Mouse (Mus musculus) kidney, postnatal 14 days (tissue): ENCODE measurements at regions not wholly inside any gene's neighbourhood (a gene's known extent, or its start where the extent isn't known, plus 50 kb on each side); places are given as distances from the start of the nearest gene placed in this dataset.

ENCODE experiments used
- DNase-seq: peaks from one replicate; pipeline ENCODE4 v3.0.0; 2022; ENCODE audit warnings: mixed read lengths

GRCm38 (mm10) chr8:81286280-81287034, 55.9 kb upstream of the Inpp4b start:
- no peak for DNase-seq

- no peak for DNase-seq
These were observed 82.3 kb upstream of the Inpp4b start for GRCm38 (mm10) chr8:81260089-81260488.

GRCm38 (mm10) chr8:81223872-81224271, 118.5 kb upstream of the Inpp4b start:
- no peak for DNase-seq

GRCm38 (mm10) chr8:81187061-81187790, 155.1 kb upstream of the Inpp4b start:
- DNase-seq, result peak; percentile 44

- no peak for DNase-seq
These were observed 160.8 kb upstream of the Usp38 start for GRCm38 (mm10) chr8:81175537-81175936.

- no peak for DNase-seq
These were observed 132.5 kb upstream of the Usp38 start for GRCm38 (mm10) chr8:81147239-81147638.

- no peak for DNase-seq
These were observed 92.2 kb upstream of the Usp38 start for GRCm38 (mm10) chr8:81106763-81107509.

- DNase-seq, result no peak
These were observed 84.2 kb upstream of the Usp38 start for GRCm38 (mm10) chr8:81098963-81099362.

GRCm38 (mm10) chr8:81097076-81097819, 82.5 kb upstream of the Usp38 start:
- no peak for DNase-seq

GRCm38 (mm10) chr8:81095237-81095636, 80.5 kb upstream of the Usp38 start:
- no peak for DNase-seq

GRCm38 (mm10) chr8:81080865-81081637, 66.3 kb upstream of the Usp38 start:
- DNase-seq, result no peak

GRCm38 (mm10) chr8:81079887-81080300, 65.2 kb upstream of the Usp38 start:
- DNase-seq, result no peak

GRCm38 (mm10) chr8:81069080-81069840, 54.5 kb upstream of the Usp38 start:
- DNase-seq, result no peak

GRCm38 (mm10) chr8:81068519-81068918, 53.8 kb upstream of the Usp38 start:
- DNase-seq, result peak; percentile 21

- DNase-seq, result no peak
These were observed 52.0 kb upstream of the Usp38 start for GRCm38 (mm10) chr8:81066765-81067164.
